Mouse (Mus musculus) regulatory T cell (primary cell): ENCODE results near the gene Usf2.

ENCODE experiments used
- in situ Hi-C: fragments of 300-600 bp; cut with MboI, MseI; formaldehyde crosslinking; loops from one replicate; pipeline ENCODE4 v1.15.1; 2025; ENCODE audit warnings: high pct_unique_total_duplicates

Usf2 gene

GRCm38 (mm10) chr7:30956756-30957366 lies at the start of gene Usf2:
Gene Usf2 (minus strand): TSS chr7:30956803.
- in situ Hi-C loops, result loop anchor here (10.0 kb wide), 1 partner anchor 862 kb away; the partner anchor contains the start of genes Gm26920, Zfp260 and Zfp566

GRCm38 (mm10) chr7:31002650-31003049 lies 46.0 kb upstream of the Usf2 start:
- in situ Hi-C loops, result no loop called here

- in situ Hi-C loops, result no loop called here
Measured at GRCm38 (mm10) chr7:31000505-31001020, 44.0 kb upstream of the Usf2 start.

GRCm38 (mm10) chr7:30996491-30996890 lies 39.9 kb upstream of the Usf2 start:
- in situ Hi-C loops, result no loop called here

- in situ Hi-C loops, result no loop called here
Measured at GRCm38 (mm10) chr7:30993986-30994385, 37.4 kb upstream of the Usf2 start.

GRCm38 (mm10) chr7:30992148-30992547 lies 35.5 kb upstream of the Usf2 start:
- in situ Hi-C loops, result no loop called here

- in situ Hi-C loops, result no loop called here
Measured at GRCm38 (mm10) chr7:30988519-30989162, 32.0 kb upstream of the Usf2 start.

- in situ Hi-C loops, result no loop called here
Measured at GRCm38 (mm10) chr7:30985357-30985756, 28.8 kb upstream of the Usf2 start.

GRCm38 (mm10) chr7:30981703-30982102 lies 25.1 kb upstream of the Usf2 start:
- in situ Hi-C loops, result no loop called here

GRCm38 (mm10) chr7:30973501-30974289 lies 17.1 kb upstream of the Usf2 start, which contains the start of gene Fam187b:
Gene Fam187b (plus strand): TSS chr7:30973790.
- in situ Hi-C loops, result no loop called here

GRCm38 (mm10) chr7:30973251-30973500 lies 16.6 kb upstream of the Usf2 start, which contains the start of gene Lsr:
Gene Lsr (minus strand): TSS chr7:30973464.
- in situ Hi-C loops, result no loop called here

- in situ Hi-C loops, result no loop called here
Measured at GRCm38 (mm10) chr7:30972426-30973250, 16.0 kb upstream of the Usf2 start.

GRCm38 (mm10) chr7:30971901-30972300 lies 15.3 kb upstream of the Usf2 start:
- in situ Hi-C loops, result no loop called here

GRCm38 (mm10) chr7:30969174-30969573 lies 12.6 kb upstream of the Usf2 start:
- in situ Hi-C loops, result no loop called here

GRCm38 (mm10) chr7:30968611-30969010 lies 12.0 kb upstream of the Usf2 start:
- in situ Hi-C loops, result no loop called here

GRCm38 (mm10) chr7:30966657-30967056 lies 10.1 kb upstream of the Usf2 start:
- in situ Hi-C loops, result no loop called here

GRCm38 (mm10) chr7:30965677-30966076 lies 9.1 kb upstream of the Usf2 start:
- in situ Hi-C loops, result no loop called here

- in situ Hi-C loops, result no loop called here
Measured at GRCm38 (mm10) chr7:30964366-30964765, 7.8 kb upstream of the Usf2 start.

- in situ Hi-C loops, result no loop called here
Measured at GRCm38 (mm10) chr7:30962862-30963261, 6.3 kb upstream of the Usf2 start.

- in situ Hi-C loops, result loop anchor here (10.0 kb wide), 1 partner anchor 865 kb away; the partner anchor contains the start of genes Gm26920, Zfp260 and Zfp566
Measured at GRCm38 (mm10) chr7:30959786-30960349, 3.3 kb upstream of the Usf2 start.

- in situ Hi-C loops, result loop anchor here (10.0 kb wide), 1 partner anchor 864 kb away; the partner anchor contains the start of genes Gm26920, Zfp260 and Zfp566
Measured at GRCm38 (mm10) chr7:30958866-30959487, 2.4 kb upstream of the Usf2 start.
